Mouse (Mus musculus) bone marrow, adult 2 months (tissue): Measurements from ENCODE around the gene Slc15a5. TPM values are rescaled to one million over a fixed set of nuclear protein-coding genes. Genes with fewer than 3 reads are reported as not detected.

Experiments used
- H3K27ac ChIP-seq: fragments of 200-500 bp; 2 replicates; pipeline ENCODE4 v1.5.1; 2012; ENCODE audit warnings: low read depth, mild to moderate bottlenecking, control low read depth, inconsistent platforms, low read length; ENCODE audit not compliant: control insufficient read depth, poor library complexity, insufficient read depth
- H3K4me1 ChIP-seq: fragments of 200-500 bp; 2 replicates; pipeline ENCODE4 v1.6.1; 2011; ENCODE audit warnings: low read length; ENCODE audit not compliant: control insufficient read depth, insufficient read depth
- H3K4me3 ChIP-seq: fragments of 200-500 bp; replicated peaks from 2 replicates; pipeline ENCODE3; 2011; ENCODE audit warnings: mild to moderate bottlenecking, low read depth, low read length, control low read depth; ENCODE audit not compliant: control insufficient read depth
- CTCF ChIP-seq: fragments of 200-500 bp; IDR thresholded peaks from 2 replicates; pipeline ENCODE4 v1.5.1; 2011; ENCODE audit warnings: low read length, control low read depth; ENCODE audit not compliant: control insufficient read depth, insufficient read depth
- POLR2A ChIP-seq: fragments of 200-500 bp; IDR thresholded peaks from 2 replicates; pipeline ENCODE4 v1.6.1; 2011; ENCODE audit warnings: low read depth, mild to moderate bottlenecking, control low read depth, low read length, borderline replicate concordance; ENCODE audit not compliant: control insufficient read depth
- WGBS: fragments of 180-500 bp; shearing (Covaris S2); methylation state at CpG from one replicate; pipeline ENCODE4 v1.1.7; 2018; 5-methylcytosine and 5-hydroxymethylcytosine counted together
- polyA plus RNA-seq: library from polyadenylated mRNA; stranded (reverse); fragments of >200 nt; gene quantifications from 2 replicates; pipeline ENCODE4 v1.2.4, GENCODE M21; 2011; ENCODE audit warnings: low replicate concordance; ENCODE audit not compliant: missing spikeins, insufficient read depth, insufficient read length

Slc15a5 gene
- polyA plus RNA-seq, 1 experiment, result not detected

DNA sequence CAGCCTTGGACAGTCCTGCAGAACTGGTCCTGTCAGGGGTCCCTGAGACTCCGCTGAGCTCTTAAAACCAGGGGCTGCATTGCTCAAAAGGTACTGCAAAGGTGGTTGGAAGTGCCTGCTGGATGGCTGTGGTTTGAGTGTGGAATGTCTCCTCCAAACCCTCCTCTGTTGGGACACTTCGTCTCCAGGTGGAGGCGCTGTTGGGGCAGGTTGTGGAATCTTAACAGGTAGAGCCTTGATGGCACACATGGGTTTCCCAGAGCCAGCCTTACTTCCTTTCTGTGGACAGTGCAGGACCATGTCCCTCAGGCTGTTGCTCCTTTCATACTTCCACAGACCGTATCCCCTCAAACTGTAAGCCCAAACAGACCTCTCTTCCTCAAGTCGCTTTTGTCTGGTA, 36.8 kb downstream of the Slc15a5 start:
- Histone ChIP-seq H3K4me1 (no peaks in the 10 kb centered on the region; the same call in 1 of the 2 replicates), H3K4me3 (no peak overlapping the region), H3K27ac (no peak overlapping the region)
- 86% methylated on average over 5 of the region's 5 CpGs for WGBS
- TF ChIP-seq POLR2A, result no peak
- TF ChIP-seq CTCF, result no peak

DNA sequence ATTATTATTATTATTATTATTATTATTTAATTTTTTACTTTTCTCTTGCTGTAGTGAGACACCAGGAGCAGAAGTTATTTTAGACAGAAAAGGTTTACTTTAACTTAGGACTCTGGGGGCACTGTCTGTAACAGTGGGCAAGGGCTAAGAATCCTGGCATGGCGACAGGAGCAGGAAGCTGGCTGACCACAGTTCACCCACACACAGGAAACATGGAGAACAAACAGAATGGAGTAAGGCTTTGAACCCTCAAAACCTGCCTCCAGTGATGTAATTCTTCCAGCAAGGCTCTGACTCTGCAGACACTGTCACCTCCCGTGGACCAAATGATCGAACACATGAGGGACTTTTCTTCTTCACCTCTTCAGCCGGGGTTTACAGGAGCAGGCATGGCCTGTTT, 37.9 kb downstream of the Slc15a5 start:
- Histone ChIP-seq H3K27ac (no peak overlapping the region), H3K4me3 (no peak overlapping the region), H3K4me1 (no peaks in the 10 kb centered on the region; the same call in 1 of the 2 replicates)
- TF ChIP-seq POLR2A (no peak), CTCF (no peak)
- 18% methylated on average over 4 of the region's 4 CpGs for WGBS

DNA sequence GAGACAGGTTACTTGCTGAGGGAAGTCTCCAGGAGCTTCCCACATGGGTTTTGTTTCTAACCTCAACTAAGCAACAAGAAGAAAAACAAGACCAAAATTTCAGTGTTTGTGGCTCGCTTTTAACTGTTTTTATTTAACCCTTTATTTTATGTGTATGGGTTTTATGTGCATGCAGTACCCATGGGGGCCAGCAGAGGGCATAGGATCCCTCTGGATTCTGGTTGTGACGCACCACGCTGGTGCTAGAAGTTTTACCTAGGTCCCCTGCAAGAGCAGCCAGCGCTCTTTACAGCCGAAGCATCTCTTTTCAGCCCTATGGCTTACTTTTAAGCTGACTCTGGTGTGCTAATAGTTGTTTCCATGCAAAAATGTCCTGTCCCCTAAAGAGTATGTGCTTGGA, 42.1 kb downstream of the Slc15a5 start:
- no peaks in the 10 kb centered on the region; the same call in 1 of the 2 replicates for H3K4me1 ChIP-seq
- no peak overlapping the region for H3K4me3 ChIP-seq
- 81% methylated on average over 5 of the region's 5 CpGs for WGBS
- H3K27ac ChIP-seq, result no peak overlapping the region
- TF ChIP-seq POLR2A (no peak), CTCF (peak; percentile 23; the same call in 1 of the 2 replicates)

DNA sequence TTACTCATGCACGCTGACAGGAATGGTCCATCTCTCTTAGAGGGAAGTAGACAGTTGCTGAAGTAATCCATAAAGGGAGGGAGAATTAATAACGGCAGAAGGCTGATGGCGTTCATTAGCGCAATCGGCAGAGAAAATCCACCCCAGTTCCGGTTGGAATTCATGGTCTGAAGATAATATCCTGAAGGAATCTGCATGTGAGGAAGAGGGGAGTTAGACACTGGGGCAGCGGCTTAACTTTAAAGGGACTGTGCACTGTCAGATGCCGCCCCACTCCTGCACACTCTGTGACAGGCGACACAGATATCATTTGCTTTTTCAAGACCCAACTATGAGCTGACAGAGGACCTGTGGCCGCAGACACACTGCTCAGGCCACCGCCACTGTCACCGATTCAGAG, 42.8 kb downstream of the Slc15a5 start:
- Histone ChIP-seq H3K4me3 (no peak overlapping the region), H3K27ac (no peak overlapping the region), H3K4me1 (no peaks in the 10 kb centered on the region; the same call in 1 of the 2 replicates)
- WGBS, result 87% methylated on average over 12 of the region's 12 CpGs
- no peak for TF ChIP-seq POLR2A
- TF ChIP-seq CTCF, result no peak

DNA sequence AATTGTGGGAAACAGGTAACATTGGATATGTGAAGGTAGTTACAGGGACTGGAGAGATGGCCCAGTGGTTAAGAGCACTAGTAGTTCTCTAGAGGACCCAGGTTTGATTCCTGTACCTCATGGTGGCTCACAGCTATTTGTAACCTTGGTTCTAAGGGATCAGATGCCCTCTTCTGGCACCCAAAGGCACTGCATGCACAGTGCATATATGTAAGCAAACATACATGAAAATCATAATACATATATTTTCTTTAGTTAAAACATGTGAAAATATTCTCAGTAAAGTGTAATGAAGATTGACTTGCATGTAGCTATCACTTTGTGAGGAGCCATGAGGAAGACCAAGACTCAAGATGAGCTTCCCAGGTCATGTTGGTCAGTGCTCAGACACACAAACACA, 62.8 kb downstream of the Slc15a5 start:
- H3K4me1 ChIP-seq, result no peaks in the 10 kb centered on the region
- H3K4me3 ChIP-seq, result no peak overlapping the region
- H3K27ac ChIP-seq, result no peak overlapping the region
- TF ChIP-seq POLR2A, result no peak
- no peak for TF ChIP-seq CTCF

DNA sequence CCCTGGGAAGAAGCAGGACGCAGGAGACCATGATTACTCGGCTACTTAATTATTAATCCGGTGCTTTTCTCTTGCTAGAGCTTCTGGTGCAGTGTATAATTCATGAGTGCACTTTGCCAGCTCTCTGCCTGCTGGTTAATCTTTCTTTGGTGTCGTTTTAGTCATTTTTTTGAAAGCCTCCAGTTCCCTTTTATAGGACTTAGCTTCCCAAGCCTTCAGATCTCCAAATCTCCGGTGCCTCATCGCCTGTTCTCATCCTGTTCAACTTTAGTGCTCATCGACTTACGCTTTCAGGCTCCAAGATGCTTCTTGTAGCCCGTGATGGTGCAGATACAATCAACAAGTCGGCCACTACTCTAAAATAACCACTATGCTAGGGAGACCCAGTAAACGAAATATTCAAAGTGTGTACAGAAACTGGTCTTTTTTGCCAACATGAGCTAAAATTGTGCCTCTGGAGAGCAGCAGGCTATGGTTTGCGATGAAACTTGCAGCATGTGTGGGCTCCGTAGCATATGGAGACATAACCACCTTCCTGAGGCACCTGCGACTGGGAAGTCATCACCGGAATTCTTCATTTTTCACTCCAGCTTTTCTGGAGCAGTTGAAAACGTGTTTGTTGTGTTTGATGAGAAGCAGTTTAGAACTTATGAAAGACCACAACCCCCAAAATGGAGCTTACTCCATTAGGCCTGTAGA, 64.6 kb downstream of the Slc15a5 start:
- Histone ChIP-seq H3K4me3 (no peak overlapping the region), H3K27ac (no peak overlapping the region), H3K4me1 (no peaks in the 10 kb centered on the region)
- 79% methylated on average over 16 of the region's 16 CpGs for WGBS
- TF ChIP-seq POLR2A, result no peak
- no peak for TF ChIP-seq CTCF

DNA sequence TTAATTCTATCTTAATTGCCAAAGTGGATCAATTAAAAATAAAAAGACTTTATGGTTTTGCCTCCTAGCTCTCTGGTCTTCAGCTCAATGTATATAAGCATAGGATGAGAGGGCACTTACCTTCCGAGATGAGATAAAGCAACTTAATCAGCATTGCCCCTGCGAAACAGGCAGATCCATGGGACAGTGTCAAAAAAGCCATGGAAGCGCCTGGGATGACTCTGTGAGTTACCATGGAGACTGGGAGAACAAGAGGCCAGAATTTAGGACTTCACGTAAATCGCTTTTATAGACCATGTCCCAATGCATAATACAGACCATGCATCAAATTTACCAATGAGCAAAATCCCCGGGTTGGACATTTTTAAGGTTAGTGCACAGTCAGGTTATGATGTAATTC, 67.8 kb downstream of the Slc15a5 start:
- 84% methylated on average over 6 of the region's 6 CpGs for WGBS
- no peak for TF ChIP-seq POLR2A
- no peak for TF ChIP-seq CTCF
- H3K27ac ChIP-seq, result no peak overlapping the region

DNA sequence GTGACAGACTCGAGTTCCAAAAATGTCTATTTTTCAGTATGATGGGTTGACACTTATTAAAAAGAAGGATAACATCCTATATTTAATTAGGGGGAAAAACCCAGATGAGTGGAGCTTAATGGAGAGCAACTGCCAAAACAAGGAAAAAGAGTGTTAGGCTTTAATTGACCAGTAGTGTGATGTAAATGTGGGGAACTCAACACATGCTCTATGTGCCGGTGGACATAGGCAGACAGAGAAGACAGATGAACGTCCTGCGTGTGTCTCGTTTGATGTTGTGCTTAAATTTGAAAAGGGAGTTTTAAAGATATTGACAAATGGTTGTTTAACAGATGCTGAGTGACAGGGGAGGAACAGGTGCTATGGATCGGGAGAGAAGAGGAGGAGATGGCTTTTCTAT, 72.0 kb downstream of the Slc15a5 start:
- H3K4me1 ChIP-seq, result no peaks in the 10 kb centered on the region
- no peak for TF ChIP-seq CTCF
- TF ChIP-seq POLR2A, result no peak
- 74% methylated on average over 6 of the region's 6 CpGs for WGBS
- H3K27ac ChIP-seq, result no peak overlapping the region
- no peak overlapping the region for H3K4me3 ChIP-seq

More for the DNA sequence above, 67.8 kb downstream of the Slc15a5 start:
- H3K4me1 ChIP-seq, result no peaks in the 10 kb centered on the region
- H3K4me3 ChIP-seq, result no peak overlapping the region
